Mouse (Mus musculus) spleen, adult 2 months (tissue): Measurements from ENCODE around the gene Icosl.

ENCODE experiments used
- CTCF ChIP-seq: fragments of 200-500 bp; IDR thresholded peaks from 2 replicates; pipeline ENCODE4 v1.5.1; 2011; ENCODE audit warnings: mild to moderate bottlenecking, inconsistent platforms; ENCODE audit not compliant: insufficient read depth, insufficient read length, insufficient replicate concordance; ENCODE audit errors: extremely low read depth
- POLR2A ChIP-seq: fragments of 200-500 bp; IDR thresholded peaks from 2 replicates; pipeline ENCODE4 v1.6.1; 2011; ENCODE audit warnings: low read depth, low read length, inconsistent platforms

- TF ChIP-seq CTCF (no peak), POLR2A (no peak)
These were observed 15.0 kb downstream of the Icosl start for GRCm38 (mm10) chr10:78084073-78084472.
